Mouse (Mus musculus): ENCODE data around the gene Thoc7. TPM values are rescaled to one million over a fixed set of nuclear protein-coding genes. Genes with fewer than 3 reads are reported as not detected.

Gene Thoc7
- 137 TPM for polyA plus RNA-seq (2017; shearing (Covaris generic))

GRCm38 (mm10) chr14:13961401-13962112 is at the start of gene Thoc7, which contains the start of gene Atxn7:
Thoc7 (minus strand) TSS chr14:13961852.
Atxn7 (plus strand) TSS chr14:13961440.

GRCm38 (mm10) chr14:13914387-13915082 is 47.1 kb downstream of the Thoc7 start, which contains the start of gene Gm281:
Gm281 (minus strand) TSS chr14:13914478.

Other genes with a start within 250 kb of the Thoc7 start
- gene Gm281, start 47.4 kb downstream of the Thoc7 start, polyA plus RNA-seq (2017; shearing (Covaris generic)): not detected
- gene Atxn7, start 412 bp downstream of the Thoc7 start, polyA plus RNA-seq (2017; shearing (Covaris generic)): 49.2 TPM
- 119 TPM for gene Psmd6, start 159.1 kb upstream of the Thoc7 start, polyA plus RNA-seq (2017; shearing (Covaris generic))
- gene Olfr720, start 225.0 kb upstream of the Thoc7 start, polyA plus RNA-seq (2017; shearing (Covaris generic)): not detected